Mouse (Mus musculus): ENCODE data around the gene Gm49366.
"Not testable (repeated sequence)": the region's sequence is repeated elsewhere in the genome, so short reads cannot be mapped to it uniquely, and the experiment has no call there.

Gene Gm49366

GRCm38 (mm10) chr12:84038691-84039111 lies at the start of gene Gm49366:
TSS of gene Gm49366 (plus strand) at chr12:84038935.
- peak; percentile 15 for DNase-seq

- no peak for DNase-seq
These were observed 49.4 kb upstream of the Gm49366 start for GRCm38 (mm10) chr12:83989378-83989777.

GRCm38 (mm10) chr12:83997221-83997620 lies 41.5 kb upstream of the Gm49366 start:
- DNase-seq = no peak

GRCm38 (mm10) chr12:83998341-83999107 lies 40.2 kb upstream of the Gm49366 start:
- DNase-seq = no peak

GRCm38 (mm10) chr12:83999237-83999636 lies 39.5 kb upstream of the Gm49366 start:
- not testable (repeated sequence) for DNase-seq

- no peak for DNase-seq
These were observed 38.3 kb upstream of the Gm49366 start for GRCm38 (mm10) chr12:84000418-84000817.

GRCm38 (mm10) chr12:84003866-84004265 lies 34.9 kb upstream of the Gm49366 start:
- DNase-seq = no peak

- no peak for DNase-seq
These were observed 30.5 kb upstream of the Gm49366 start for GRCm38 (mm10) chr12:84008251-84008650.

- no peak for DNase-seq
These were observed 30.0 kb upstream of the Gm49366 start for GRCm38 (mm10) chr12:84008729-84009128.

GRCm38 (mm10) chr12:84009171-84009965 lies 29.4 kb upstream of the Gm49366 start, which contains the start of gene Acot1:
TSS of gene Acot1 (plus strand) at chr12:84009490.
- DNase-seq = peak; percentile 54

GRCm38 (mm10) chr12:84010201-84010600 lies 28.5 kb upstream of the Gm49366 start:
- DNase-seq = no peak

- DNase-seq = peak; percentile 68
These were observed 27.3 kb upstream of the Gm49366 start for GRCm38 (mm10) chr12:84011251-84012040.

- DNase-seq = no peak
These were observed 25.6 kb upstream of the Gm49366 start for GRCm38 (mm10) chr12:84013130-84013529.

- no peak for DNase-seq
These were observed 25.0 kb upstream of the Gm49366 start for GRCm38 (mm10) chr12:84013701-84014100.

GRCm38 (mm10) chr12:84020528-84020927 lies 18.2 kb upstream of the Gm49366 start:
- DNase-seq = peak; percentile 11

GRCm38 (mm10) chr12:84022266-84022665 lies 16.5 kb upstream of the Gm49366 start:
- not testable (repeated sequence) for DNase-seq

- DNase-seq = no peak
These were observed 15.5 kb upstream of the Gm49366 start for GRCm38 (mm10) chr12:84023052-84023745.

GRCm38 (mm10) chr12:84025888-84026287 lies 12.8 kb upstream of the Gm49366 start:
- DNase-seq = no peak

- DNase-seq = not testable (repeated sequence)
These were observed 10.4 kb upstream of the Gm49366 start for GRCm38 (mm10) chr12:84028328-84028727.

GRCm38 (mm10) chr12:84029043-84029442 lies 9.7 kb upstream of the Gm49366 start:
- not testable (repeated sequence) for DNase-seq

- DNase-seq = peak; percentile 68
These were observed 7.9 kb upstream of the Gm49366 start for GRCm38 (mm10) chr12:84030659-84031332.

- no peak for DNase-seq
These were observed 5.9 kb upstream of the Gm49366 start for GRCm38 (mm10) chr12:84032854-84033253.

Measured in right cerebral cortex, postnatal 14 days (tissue).